Mouse (Mus musculus) forebrain, embryonic 15.5 days (tissue): ENCODE data around the gene Hoxb2. TPM values are rescaled to one million over a fixed set of nuclear protein-coding genes. Genes with fewer than 3 reads are reported as not detected.

Source experiments
- ATAC-seq: fragments of 200-750 bp; cut with Nextera tagmentation; replicated peaks from 2 replicates; pipeline ENCODE4 v1.8.0; 2017; ENCODE audit warnings: mild to moderate bottlenecking, moderate TSS enrichment, moderate library complexity
- H3K27ac ChIP-seq: fragments of 300-500 bp; sonication (generic); replicated peaks from 2 replicates; pipeline ENCODE4 v1.5.1; 2015; ENCODE audit warnings: mild to moderate bottlenecking, inconsistent platforms
- H3K27me3 ChIP-seq: fragments of 300-500 bp; sonication (generic); 2 replicates; pipeline ENCODE4 v1.6.1; 2015; ENCODE audit warnings: inconsistent platforms
- H3K36me3 ChIP-seq: fragments of 300-500 bp; sonication (generic); 2 replicates; pipeline ENCODE4 v1.6.1; 2015; ENCODE audit warnings: mild to moderate bottlenecking, inconsistent platforms
- H3K4me1 ChIP-seq: fragments of 300-500 bp; sonication (generic); 2 replicates; pipeline ENCODE4 v1.6.1; 2015; ENCODE audit warnings: inconsistent platforms
- H3K4me2 ChIP-seq: fragments of 300-500 bp; sonication (generic); replicated peaks from 2 replicates; pipeline ENCODE4 v1.6.1; 2015; ENCODE audit warnings: mild to moderate bottlenecking, inconsistent platforms
- H3K4me3 ChIP-seq: fragments of 300-500 bp; sonication (generic); 2 replicates; pipeline ENCODE4 v1.5.1; 2015; ENCODE audit warnings: mild to moderate bottlenecking, inconsistent platforms
- H3K9ac ChIP-seq: fragments of 300-500 bp; sonication (generic); replicated peaks from 2 replicates; pipeline ENCODE4 v1.6.1; 2015; ENCODE audit warnings: mild to moderate bottlenecking, inconsistent platforms
- H3K9me3 ChIP-seq: fragments of 300-500 bp; sonication (generic); 2 replicates; pipeline ENCODE4 v1.6.1; 2016; ENCODE audit warnings: inconsistent platforms
- WGBS: fragments of 180-500 bp; shearing (Covaris S2); methylation state at CpG from one replicate; pipeline ENCODE4 v1.1.7; 2015; ENCODE audit warnings: mixed read lengths; 5-methylcytosine and 5-hydroxymethylcytosine counted together
- polyA plus RNA-seq: library from polyadenylated mRNA; unstranded; fragments of >200 nt; fragmentation: Nextera tagmentation; extraction: Ambion mirVana; gene quantifications from 2 replicates; pipeline ENCODE4 v1.2.1, GENCODE M21; 2015

Gene Hoxb2
- polyA plus RNA-seq, 1 experiment from 2014 or later, result not detected

- no peak overlapping the region for H3K27ac ChIP-seq
- H3K9ac ChIP-seq, result no peak overlapping the region
- peak overlapping the region; percentile 10; the same call in 1 of the 2 replicates for H3K4me3 ChIP-seq
- no peaks in the 10 kb centered on the region for H3K9me3 ChIP-seq
- peaks cover 5% of the 10 kb centered on the region for H3K4me1 ChIP-seq
- no peaks in the 10 kb centered on the region for H3K36me3 ChIP-seq
- no peak for ATAC-seq
- 1% methylated on average over 29 of the region's 34 CpGs for WGBS
- peaks cover 98% of the 10 kb centered on the region for H3K27me3 ChIP-seq
- peak overlapping the region; percentile 14; the same call in 1 of the 2 replicates for H3K4me2 ChIP-seq
These were observed 31.0 kb upstream of the Hoxb2 start for GRCm38 (mm10) chr11:96319071-96319902.

- Histone ChIP-seq H3K4me2 (no peak overlapping the region), H3K27me3 (peaks cover 98% of the 10 kb centered on the region), H3K9ac (no peak overlapping the region), H3K4me1 (peaks cover 5% of the 10 kb centered on the region), H3K36me3 (no peaks in the 10 kb centered on the region), H3K27ac (no peak overlapping the region), H3K4me3 (no peak overlapping the region), H3K9me3 (no peaks in the 10 kb centered on the region)
- ATAC-seq, result no peak
- under 1% methylated on average over 29 of the region's 29 CpGs for WGBS
These were observed 30.4 kb upstream of the Hoxb2 start for GRCm38 (mm10) chr11:96319910-96320309.

- Histone ChIP-seq H3K4me1 (peaks cover 5% of the 10 kb centered on the region), H3K9me3 (no peaks in the 10 kb centered on the region), H3K4me2 (no peak overlapping the region), H3K27me3 (peaks cover 98% of the 10 kb centered on the region), H3K9ac (no peak overlapping the region), H3K36me3 (no peaks in the 10 kb centered on the region), H3K4me3 (no peak overlapping the region), H3K27ac (no peak overlapping the region)
- under 1% methylated on average over 17 of the region's 17 CpGs for WGBS
- ATAC-seq, result no peak
These were observed 29.6 kb upstream of the Hoxb2 start for GRCm38 (mm10) chr11:96320688-96321087.

GRCm38 (mm10) chr11:96321846-96322245 is 28.5 kb upstream of the Hoxb2 start:
- H3K4me3 ChIP-seq, result no peak overlapping the region
- no peaks in the 10 kb centered on the region for H3K9me3 ChIP-seq
- 4% methylated on average over 5 of the region's 5 CpGs for WGBS
- peaks cover 5% of the 10 kb centered on the region for H3K4me1 ChIP-seq
- no peak overlapping the region for H3K4me2 ChIP-seq
- no peak overlapping the region for H3K9ac ChIP-seq
- H3K27ac ChIP-seq, result no peak overlapping the region
- no peak for ATAC-seq
- H3K27me3 ChIP-seq, result peaks cover 99% of the 10 kb centered on the region
- no peaks in the 10 kb centered on the region for H3K36me3 ChIP-seq

GRCm38 (mm10) chr11:96322738-96323137 is 27.6 kb upstream of the Hoxb2 start:
- no peak for ATAC-seq
- Histone ChIP-seq H3K27ac (no peak overlapping the region), H3K4me3 (no peak overlapping the region), H3K4me1 (peaks cover 5% of the 10 kb centered on the region), H3K27me3 (peaks cover 99% of the 10 kb centered on the region), H3K36me3 (no peaks in the 10 kb centered on the region), H3K4me2 (no peak overlapping the region), H3K9me3 (no peaks in the 10 kb centered on the region), H3K9ac (no peak overlapping the region)
- 4% methylated on average over 6 of the region's 6 CpGs for WGBS

- Histone ChIP-seq H3K9ac (no peak within 1 kb of the TSS), H3K4me2 (no peak within 1 kb of the TSS), H3K27ac (no peak within 1 kb of the TSS), H3K4me1 (peaks cover 5% of the 10 kb centered on the region), H3K9me3 (no peaks in the 10 kb centered on the region), H3K4me3 (no peak within 1 kb of the TSS), H3K36me3 (no peaks in the 10 kb centered on the region), H3K27me3 (peaks cover 99% of the 10 kb centered on the region)
- no peak for ATAC-seq
- 2% methylated on average over 10 of the region's 10 CpGs for WGBS
These were observed 27.2 kb upstream of the Hoxb2 start, which contains the start of gene Hoxb3 for GRCm38 (mm10) chr11:96323154-96323553. Gene Hoxb3, plus strand, starts transcription at chr11:96323326.

GRCm38 (mm10) chr11:96324125-96324524 is 26.2 kb upstream of the Hoxb2 start:
- H3K27me3 ChIP-seq, result peaks cover 99% of the 10 kb centered on the region
- no peak overlapping the region for H3K4me3 ChIP-seq
- 2% methylated on average over 5 of the region's 5 CpGs for WGBS
- H3K9ac ChIP-seq, result no peak overlapping the region
- H3K36me3 ChIP-seq, result no peaks in the 10 kb centered on the region
- no peak overlapping the region for H3K27ac ChIP-seq
- no peaks in the 10 kb centered on the region for H3K4me1 ChIP-seq
- H3K9me3 ChIP-seq, result no peaks in the 10 kb centered on the region
- ATAC-seq, result no peak
- H3K4me2 ChIP-seq, result no peak overlapping the region

GRCm38 (mm10) chr11:96324965-96325364 is 25.4 kb upstream of the Hoxb2 start:
- Histone ChIP-seq H3K27ac (no peak overlapping the region), H3K9me3 (no peaks in the 10 kb centered on the region), H3K27me3 (peaks cover 99% of the 10 kb centered on the region), H3K9ac (no peak overlapping the region), H3K4me1 (no peaks in the 10 kb centered on the region), H3K36me3 (no peaks in the 10 kb centered on the region), H3K4me2 (no peak overlapping the region), H3K4me3 (no peak overlapping the region)
- WGBS, result 3% methylated on average over 8 of the region's 8 CpGs
- no peak for ATAC-seq

GRCm38 (mm10) chr11:96325747-96326212 is 24.5 kb upstream of the Hoxb2 start:
- Histone ChIP-seq H3K9ac (no peak overlapping the region), H3K9me3 (no peaks in the 10 kb centered on the region), H3K4me2 (no peak overlapping the region), H3K27me3 (peaks cover 100% of the 10 kb centered on the region), H3K4me1 (no peaks in the 10 kb centered on the region), H3K36me3 (no peaks in the 10 kb centered on the region), H3K27ac (no peak overlapping the region), H3K4me3 (no peak overlapping the region)
- ATAC-seq, result no peak
- 1% methylated on average over 22 of the region's 22 CpGs for WGBS

GRCm38 (mm10) chr11:96326705-96327104 is 23.6 kb upstream of the Hoxb2 start:
- no peak overlapping the region for H3K4me3 ChIP-seq
- WGBS, result 2% methylated on average over 12 of the region's 12 CpGs
- H3K27me3 ChIP-seq, result peaks cover 99% of the 10 kb centered on the region
- no peak overlapping the region for H3K27ac ChIP-seq
- ATAC-seq, result no peak
- H3K4me2 ChIP-seq, result no peak overlapping the region
- H3K9me3 ChIP-seq, result no peaks in the 10 kb centered on the region
- no peak overlapping the region for H3K9ac ChIP-seq
- no peaks in the 10 kb centered on the region for H3K4me1 ChIP-seq
- H3K36me3 ChIP-seq, result no peaks in the 10 kb centered on the region

GRCm38 (mm10) chr11:96327122-96327521 is 23.2 kb upstream of the Hoxb2 start:
- no peak for ATAC-seq
- H3K36me3 ChIP-seq, result no peaks in the 10 kb centered on the region
- no peaks in the 10 kb centered on the region for H3K9me3 ChIP-seq
- H3K4me2 ChIP-seq, result no peak overlapping the region
- H3K4me1 ChIP-seq, result no peaks in the 10 kb centered on the region
- 3% methylated on average over 7 of the region's 7 CpGs for WGBS
- no peak overlapping the region for H3K27ac ChIP-seq
- H3K4me3 ChIP-seq, result no peak overlapping the region
- peaks cover 99% of the 10 kb centered on the region for H3K27me3 ChIP-seq
- H3K9ac ChIP-seq, result no peak overlapping the region

GRCm38 (mm10) chr11:96327750-96328149 is 22.6 kb upstream of the Hoxb2 start:
- H3K27me3 ChIP-seq, result peaks cover 99% of the 10 kb centered on the region
- H3K36me3 ChIP-seq, result no peaks in the 10 kb centered on the region
- no peak overlapping the region for H3K4me3 ChIP-seq
- 0% methylated on average over 5 of the region's 5 CpGs for WGBS
- H3K4me2 ChIP-seq, result no peak overlapping the region
- H3K4me1 ChIP-seq, result no peaks in the 10 kb centered on the region
- H3K9ac ChIP-seq, result no peak overlapping the region
- no peaks in the 10 kb centered on the region for H3K9me3 ChIP-seq
- no peak overlapping the region for H3K27ac ChIP-seq
- ATAC-seq, result no peak
